Mouse (Mus musculus) neutrophil, adult 65 days (primary cell): ENCODE measurements around the gene Olfr399. TPM values are rescaled to one million over a fixed set of nuclear protein-coding genes. Genes with fewer than 3 reads are reported as not detected.

ENCODE experiments used
- total RNA-seq: library from RNA; stranded (reverse); gene quantifications from 2 replicates; pipeline ENCODE4 v1.2.4, GENCODE M21; 2023

Gene Olfr399
- total RNA-seq = not detected in 2 replicates

GRCm38 (mm10) chr11:74056451-74056850 lies at the start of gene Olfr399, which contains the start of gene Olfr139:
Gene Olfr399, minus strand, starts transcription at chr11:74056615.
Gene Olfr139, minus strand, starts transcription at chr11:74056551.

GRCm38 (mm10) chr11:74069655-74070054 lies 13.2 kb upstream of the Olfr399 start, which contains the start of gene Zfp616:
Gene Zfp616, plus strand, starts transcription at chr11:74069955.

Other genes with a start within 250 kb of the Olfr399 start
- gene Olfr392, start 239.6 kb downstream of the Olfr399 start, total RNA-seq = not detected in 2 replicates
- not detected in 2 replicates for gene Olfr393, start 205.2 kb downstream of the Olfr399 start, total RNA-seq
- not detected in 2 replicates for gene Olfr394, start 165.8 kb downstream of the Olfr399 start, total RNA-seq
- not detected in 2 replicates for gene Olfr395, start 147.3 kb downstream of the Olfr399 start, total RNA-seq
- not detected in 2 replicates for gene Olfr23, start 119.9 kb downstream of the Olfr399 start, total RNA-seq
- not detected in 2 replicates for gene Olfr397, start 95.8 kb downstream of the Olfr399 start, total RNA-seq
- gene Olfr398, start 66.2 kb downstream of the Olfr399 start, total RNA-seq = not detected in 2 replicates
- gene Olfr139, start 64 bp downstream of the Olfr399 start, total RNA-seq = not detected in 2 replicates
- gene Zfp616, start 13.3 kb upstream of the Olfr399 start, total RNA-seq = not detected in 2 replicates
- not detected in 2 replicates for gene Olfr401, start 57.1 kb upstream of the Olfr399 start, total RNA-seq
- gene Olfr402, start 96.9 kb upstream of the Olfr399 start, total RNA-seq = not detected in 2 replicates
- gene Olfr403, start 129.6 kb upstream of the Olfr399 start, total RNA-seq = not detected in 2 replicates
- not detected in 2 replicates for gene Olfr43, start 154.8 kb upstream of the Olfr399 start, total RNA-seq
- not detected in 2 replicates for gene Olfr406, start 203.2 kb upstream of the Olfr399 start, total RNA-seq
- not detected in 2 replicates for gene Olfr59, start 227.1 kb upstream of the Olfr399 start, total RNA-seq